Mouse (Mus musculus) liver, adult (tissue): ENCODE measurements at regions not wholly inside any gene's neighbourhood (a gene's known extent, or its start where the extent isn't known, plus 50 kb on each side); places are given as distances from the start of the nearest gene placed in this dataset.

Source experiments
- GATA4 ChIP-seq: IDR thresholded peaks from 2 replicates; pipeline ENCODE4 v1.6.1; 2014; ENCODE audit warnings: mild to moderate bottlenecking, low read length; ENCODE audit not compliant: insufficient replicate concordance

GRCm38 (mm10) chr3:132237344-132237743 lies 152.3 kb downstream of the Dkk2 start:
- TF ChIP-seq GATA4 = no peak

DNA sequence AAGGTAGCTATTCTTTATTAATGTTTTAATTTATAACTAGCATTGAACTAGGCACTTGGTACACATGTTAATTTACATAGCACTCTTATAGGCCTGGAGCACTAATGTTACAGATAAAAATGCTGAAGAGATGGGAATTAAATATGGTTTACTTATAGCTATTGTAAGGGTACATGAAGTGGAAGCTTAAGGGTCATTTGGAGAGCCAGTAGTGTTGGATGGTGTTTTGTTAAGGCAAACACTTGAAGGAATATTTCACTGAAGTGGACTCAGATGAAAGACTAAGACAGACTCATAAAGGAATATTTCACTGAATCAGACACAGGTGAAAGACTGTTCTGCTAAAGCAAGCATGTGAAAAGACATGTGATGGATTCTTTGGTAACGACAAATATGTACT lies 172.7 kb downstream of the Dkk2 start:
- TF ChIP-seq GATA4 = no peak

- TF ChIP-seq GATA4 = no peak
Observed at GRCm38 (mm10) chr3:132269641-132270040, 184.5 kb downstream of the Dkk2 start.

GRCm38 (mm10) chr3:132274786-132275185 lies 189.7 kb downstream of the Dkk2 start:
- no peak for TF ChIP-seq GATA4

GRCm38 (mm10) chr3:132277771-132278170 lies 192.7 kb downstream of the Dkk2 start:
- TF ChIP-seq GATA4 = no peak

- TF ChIP-seq GATA4 = no peak
Observed at GRCm38 (mm10) chr3:132287714-132288113, 202.6 kb downstream of the Dkk2 start.

DNA sequence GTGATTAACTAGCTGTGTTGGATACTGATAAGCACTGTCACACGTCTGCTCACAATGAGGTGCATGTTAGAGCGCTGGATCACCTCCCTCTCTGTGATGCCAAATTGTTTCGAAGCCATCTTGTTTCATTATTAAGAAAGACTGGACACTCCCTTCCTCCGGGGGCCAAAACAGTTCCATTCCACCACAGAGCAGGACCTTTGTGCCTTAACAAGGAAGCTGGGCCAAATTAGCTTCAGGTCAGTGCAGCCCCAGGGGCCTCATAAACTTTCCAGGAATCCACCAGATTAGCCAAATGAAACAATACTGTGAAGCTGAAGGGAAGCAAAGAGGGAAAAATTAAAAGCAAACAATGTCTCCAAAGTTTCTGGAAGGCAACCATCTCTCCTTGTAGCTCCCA lies 241.9 kb downstream of the Dkk2 start:
- no peak for TF ChIP-seq GATA4

DNA sequence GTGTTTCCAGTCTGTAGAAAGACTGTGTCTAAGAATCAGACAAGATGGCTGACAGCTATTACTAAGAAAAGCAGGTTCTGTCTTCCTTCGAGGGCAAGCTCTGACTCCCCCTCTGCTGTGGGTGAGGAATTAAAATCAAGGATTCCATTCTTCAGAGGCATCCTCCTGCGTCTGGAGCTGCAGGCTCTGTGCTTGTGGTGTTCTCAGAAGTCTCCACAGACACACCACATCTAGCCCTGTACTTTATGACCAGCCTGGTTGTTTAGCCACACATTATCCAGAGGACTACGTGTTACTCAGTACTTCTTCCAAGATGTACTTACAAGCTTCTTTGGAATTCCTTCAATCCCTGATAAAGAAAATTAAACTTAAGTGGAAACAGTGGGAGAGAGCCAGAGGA lies 258.5 kb downstream of the Dkk2 start:
- no peak for TF ChIP-seq GATA4

DNA sequence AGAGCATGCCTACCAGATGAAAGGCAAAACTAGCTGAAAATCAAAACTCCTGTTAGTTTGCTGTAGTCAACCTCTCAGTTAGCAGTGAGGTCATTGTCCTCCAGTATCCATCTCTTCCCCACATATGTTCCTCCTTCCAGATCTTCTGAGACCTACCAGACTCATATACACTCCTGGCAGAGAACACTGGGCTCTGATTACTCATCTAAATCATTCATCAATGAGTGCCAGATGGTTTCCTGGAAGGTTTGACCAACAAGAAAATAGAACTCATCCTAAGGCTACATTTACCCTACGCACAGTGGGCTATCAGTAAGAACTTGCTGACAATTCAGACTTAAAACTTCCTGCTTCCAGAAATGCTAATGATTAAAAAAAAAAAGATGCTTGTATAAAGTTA lies 260.8 kb downstream of the Dkk2 start:
- no peak for TF ChIP-seq GATA4

- no peak for TF ChIP-seq GATA4
Observed at GRCm38 (mm10) chr3:132349602-132350001, 264.5 kb downstream of the Dkk2 start.

- no peak for TF ChIP-seq GATA4
Observed at GRCm38 (mm10) chr3:132353204-132353603, 268.1 kb downstream of the Dkk2 start.

DNA sequence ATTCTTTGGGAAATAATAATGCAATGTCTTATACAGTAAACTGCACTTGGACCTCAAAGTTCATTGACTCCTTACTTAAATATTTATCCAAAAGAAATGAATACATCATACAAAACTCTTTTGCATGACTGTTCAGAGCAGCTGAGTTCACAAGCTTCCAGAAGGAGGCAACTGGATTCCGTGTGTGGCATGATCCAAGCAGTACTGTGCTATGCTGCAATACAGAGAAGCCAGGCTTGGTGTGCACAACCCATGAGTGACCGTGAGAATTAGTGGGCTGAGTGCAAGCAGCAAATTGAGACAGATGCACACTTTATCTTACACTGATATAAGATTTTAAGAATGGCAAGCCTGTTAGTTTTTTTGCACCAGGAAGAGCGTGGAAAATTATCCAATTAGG lies 270.0 kb upstream of the Gimd1 start:
- no peak for TF ChIP-seq GATA4

- no peak for TF ChIP-seq GATA4
Observed at GRCm38 (mm10) chr3:132375579-132375978, 254.0 kb upstream of the Gimd1 start.

DNA sequence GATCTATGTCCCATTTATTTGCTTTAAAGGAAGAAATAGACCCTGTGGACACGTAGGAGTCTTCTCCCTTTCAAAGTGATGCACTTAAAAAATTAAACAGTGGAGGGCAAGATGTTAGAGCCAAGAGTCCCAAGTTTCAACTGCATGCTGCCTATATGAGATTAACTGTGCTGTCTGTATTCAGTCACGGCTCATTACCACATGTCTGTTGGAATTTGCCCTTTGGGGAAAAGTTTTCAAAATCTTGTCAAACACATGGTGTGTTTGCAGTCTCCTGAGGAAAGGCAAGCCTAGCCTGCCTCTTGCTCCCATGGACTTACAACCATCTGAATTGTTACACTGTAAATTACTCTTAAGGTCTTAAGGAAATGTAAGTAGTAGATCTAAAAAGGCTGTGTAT lies 211.9 kb upstream of the Gimd1 start:
- no peak for TF ChIP-seq GATA4

DNA sequence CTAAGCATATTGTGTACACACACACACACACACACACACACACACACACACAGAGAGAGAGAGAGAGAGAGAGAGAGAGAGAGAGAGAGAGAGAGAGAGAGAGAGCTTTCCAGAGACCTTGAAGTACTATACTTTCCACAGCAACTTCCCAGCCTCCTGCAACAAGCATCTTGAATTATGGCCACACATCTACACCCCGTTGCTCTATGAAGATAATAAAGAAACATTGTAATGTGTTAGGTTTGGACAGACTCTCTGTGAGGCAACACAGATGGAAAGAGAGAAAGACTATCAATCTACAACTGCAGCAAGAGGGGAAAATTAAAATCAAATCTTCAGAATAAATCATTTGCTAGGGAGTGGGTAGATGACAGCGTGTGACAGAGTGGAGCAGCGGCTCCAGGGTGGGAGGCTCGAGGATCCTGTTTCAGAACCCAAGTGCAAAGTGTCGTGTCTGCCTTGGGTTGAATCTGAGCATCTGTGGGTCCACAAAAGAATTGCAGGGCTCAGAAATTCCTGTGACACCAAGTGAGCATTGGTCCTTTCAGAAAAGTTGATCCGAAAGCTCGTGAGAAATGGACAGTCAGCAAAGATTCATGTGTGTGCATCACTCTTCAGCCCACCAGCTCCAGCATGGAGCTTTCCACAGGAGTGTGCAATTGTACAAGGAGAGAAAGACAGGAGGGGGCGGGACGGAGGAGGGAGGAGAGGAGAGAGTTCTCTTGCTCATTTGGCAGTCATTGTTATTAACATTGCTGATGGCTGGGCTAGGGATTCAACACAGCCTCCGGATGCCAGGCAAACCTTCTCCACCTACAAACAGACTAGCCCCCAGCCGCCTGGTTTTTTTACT lies 203.6 kb upstream of the Gimd1 start:
- no peak for TF ChIP-seq GATA4

DNA sequence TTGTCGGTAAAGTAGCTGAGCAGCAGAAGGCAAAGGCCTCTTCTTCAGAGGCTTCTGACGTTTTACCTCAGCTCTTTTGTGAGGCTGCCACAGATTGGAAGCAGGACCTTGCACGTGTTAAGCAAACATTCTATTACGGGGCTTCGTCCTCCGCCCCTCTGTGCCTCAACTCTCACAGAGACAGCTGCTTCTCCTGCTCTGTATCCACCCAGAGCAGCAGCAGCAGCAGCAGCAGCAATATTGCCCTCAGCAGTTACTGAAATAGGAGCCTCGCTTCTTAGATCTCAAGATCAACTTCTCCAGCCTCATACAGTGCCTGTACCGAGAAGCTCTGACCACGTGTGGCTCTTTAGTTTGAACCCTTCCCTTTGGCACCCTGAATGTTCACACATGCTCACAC lies 202.4 kb upstream of the Gimd1 start:
- no peak for TF ChIP-seq GATA4

DNA sequence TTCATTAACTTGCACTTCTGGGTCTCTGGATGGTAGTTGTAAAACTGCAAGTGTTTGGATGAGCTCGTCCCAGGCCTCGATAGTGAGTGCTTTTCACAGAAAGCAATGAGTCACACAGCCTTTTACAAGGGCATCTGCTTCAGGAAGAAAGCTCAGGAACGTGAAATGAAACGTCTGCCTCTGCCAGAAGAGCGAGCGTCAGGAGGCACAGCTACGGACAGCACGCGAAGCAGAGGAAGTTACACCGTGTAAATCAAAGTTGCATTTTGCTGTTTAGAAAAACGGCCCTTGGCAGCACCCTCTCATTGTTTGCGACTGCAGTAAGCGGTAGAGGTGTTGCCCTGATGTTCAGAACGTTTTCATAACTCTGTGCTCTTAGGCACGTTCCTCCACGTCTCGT lies 201.5 kb upstream of the Gimd1 start:
- no peak for TF ChIP-seq GATA4
